Mouse (Mus musculus) brain, embryonic 14.5 days (tissue): Measurements from ENCODE around the gene Gbp9. TPM values are rescaled to one million over a fixed set of nuclear protein-coding genes. Genes with fewer than 3 reads are reported as not detected.
"Not testable (repeated sequence)": the region's sequence is repeated elsewhere in the genome, so short reads cannot be mapped to it uniquely, and the experiment has no call there.

ENCODE experiments used
- DNase-seq: peaks from one replicate; pipeline ENCODE4 v3.0.0-alpha.2; 2011; ENCODE audit warnings: low read depth
- CTCF ChIP-seq: fragments of 200-500 bp; IDR thresholded peaks from 2 replicates; pipeline ENCODE4 v1.5.1; 2012; ENCODE audit warnings: inconsistent platforms, mild to moderate bottlenecking, moderate library complexity, borderline replicate concordance; ENCODE audit not compliant: insufficient read depth, insufficient read length; ENCODE audit errors: extremely low read depth
- POLR2A ChIP-seq: fragments of 200-500 bp; IDR thresholded peaks from 2 replicates; pipeline ENCODE4 v1.6.1; 2012; ENCODE audit warnings: mild to moderate bottlenecking, inconsistent platforms, borderline replicate concordance; ENCODE audit not compliant: poor library complexity, insufficient read depth, insufficient read length, severe bottlenecking; ENCODE audit errors: extremely low read depth
- polyA plus RNA-seq: library from polyadenylated mRNA; depleted of rRNA; stranded (reverse); fragments of >200 nt; gene quantifications from 2 replicates; pipeline ENCODE4 v1.2.3, GENCODE M21; 2012; rRNA removed

Gene Gbp9
- polyA plus RNA-seq = 0.79 and 1.5 TPM in 2 replicates

DNA sequence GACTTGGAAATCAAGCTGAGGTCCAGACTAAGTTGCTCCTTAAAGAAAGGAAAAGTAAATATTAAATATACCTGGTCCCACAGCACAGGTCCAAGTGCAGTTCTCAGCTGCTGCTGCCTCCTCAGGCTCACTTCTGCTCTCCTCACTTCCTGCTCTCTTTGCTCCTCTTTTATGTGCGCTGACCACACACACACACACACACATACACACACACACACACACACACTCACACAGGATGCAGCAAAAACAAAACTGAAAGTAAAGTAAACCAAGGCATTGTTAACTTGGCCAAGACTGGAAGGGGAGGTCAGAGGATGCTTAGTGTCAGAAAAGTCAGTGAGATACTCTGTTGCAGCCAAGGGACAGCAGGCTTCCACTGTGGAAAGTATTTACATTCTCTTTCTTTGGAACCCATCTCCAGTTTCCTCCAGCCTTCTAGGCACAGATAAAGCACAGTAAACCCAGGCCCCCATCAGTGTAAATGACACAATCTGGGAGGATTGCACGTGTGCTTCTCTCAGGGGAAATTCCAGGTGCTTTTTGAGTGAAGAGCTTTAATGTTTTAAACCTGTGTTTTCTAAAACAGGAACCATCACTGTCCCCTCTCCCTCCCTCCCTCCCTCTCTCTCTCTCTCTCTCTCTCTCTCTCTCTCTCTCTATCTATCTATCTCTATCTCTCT is at the start of gene Gbp9, which contains the start of the genes Gbp8 and Gbp4:
Gbp9 (minus strand) TSS at position 131 of the 680 bp plus-strand sequence.
Gbp8 (minus strand) TSS at position 132 of the 680 bp plus-strand sequence.
Gbp4 (minus strand) TSS at position 178 of the 680 bp plus-strand sequence.
- peak; percentile 0 for DNase-seq

DNA sequence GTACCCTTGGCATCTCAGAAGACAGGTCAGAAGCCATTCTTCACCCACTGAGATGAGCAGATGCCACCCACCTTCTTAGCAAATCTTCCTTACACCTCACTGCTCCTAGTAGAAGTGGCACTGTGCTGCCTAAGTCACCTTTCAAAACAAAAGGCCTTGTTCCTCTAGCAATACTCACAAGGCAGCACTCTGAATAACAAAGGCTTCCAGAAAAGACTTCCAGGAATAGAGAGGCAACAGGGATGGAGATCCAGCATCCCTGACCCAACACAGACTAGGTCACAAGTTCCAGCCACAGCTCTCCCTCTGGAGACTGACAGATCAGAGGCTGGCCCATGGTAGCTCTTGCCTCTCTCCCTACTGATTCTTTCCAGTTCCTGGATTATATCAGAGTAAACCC is 42.1 kb upstream of the Gbp9 start:
- DNase-seq = no peak
- no peak for TF ChIP-seq CTCF
- no peak for TF ChIP-seq POLR2A

- DNase-seq = no peak
- TF ChIP-seq CTCF = no peak
- TF ChIP-seq POLR2A = no peak
These were observed 17.2 kb upstream of the Gbp9 start for GRCm38 (mm10) chr5:105156582-105156981.

- TF ChIP-seq CTCF (no peak), POLR2A (no peak)
- no peak for DNase-seq
These were observed 14.7 kb upstream of the Gbp9 start for GRCm38 (mm10) chr5:105154049-105154448.

- not testable (repeated sequence) for DNase-seq
These were observed 8.7 kb upstream of the Gbp9 start for GRCm38 (mm10) chr5:105148062-105148461.

GRCm38 (mm10) chr5:105146447-105146846 is 7.1 kb upstream of the Gbp9 start:
- no peak for TF ChIP-seq CTCF
- TF ChIP-seq POLR2A = no peak
- no peak for DNase-seq

- DNase-seq = not testable (repeated sequence)
These were observed 6.4 kb upstream of the Gbp9 start for GRCm38 (mm10) chr5:105145731-105146130.

GRCm38 (mm10) chr5:105140089-105140810 is 911 bp upstream of the Gbp9 start:
- DNase-seq = not testable (repeated sequence)

GRCm38 (mm10) chr5:105138906-105139305 is 433 bp downstream of the Gbp9 start:
- no peak for DNase-seq
- no peak for TF ChIP-seq CTCF
- no peak for TF ChIP-seq POLR2A

GRCm38 (mm10) chr5:105136706-105137304 is 2.5 kb downstream of the Gbp9 start:
- DNase-seq = peak; percentile 8

DNA sequence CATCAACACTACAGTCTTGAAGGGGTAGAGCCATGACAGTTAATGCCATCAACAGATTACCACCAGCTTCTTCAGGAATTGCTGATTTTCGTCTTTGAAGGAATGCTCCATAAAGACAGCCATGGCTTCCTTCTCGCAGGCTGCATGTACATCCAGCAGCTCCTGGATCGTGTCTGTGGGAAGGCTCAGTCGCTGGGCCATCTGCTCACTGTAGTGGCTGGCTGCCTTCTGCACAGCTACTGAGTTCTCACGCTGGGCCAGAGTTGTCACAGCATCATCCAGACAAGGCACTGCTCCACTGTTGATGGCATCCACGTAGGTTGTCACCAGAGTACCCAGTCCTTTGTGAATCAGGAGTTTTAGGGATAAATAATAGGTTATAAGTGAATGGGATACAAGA is 17.6 kb downstream of the Gbp9 start:
- DNase-seq = not testable (repeated sequence)

DNA sequence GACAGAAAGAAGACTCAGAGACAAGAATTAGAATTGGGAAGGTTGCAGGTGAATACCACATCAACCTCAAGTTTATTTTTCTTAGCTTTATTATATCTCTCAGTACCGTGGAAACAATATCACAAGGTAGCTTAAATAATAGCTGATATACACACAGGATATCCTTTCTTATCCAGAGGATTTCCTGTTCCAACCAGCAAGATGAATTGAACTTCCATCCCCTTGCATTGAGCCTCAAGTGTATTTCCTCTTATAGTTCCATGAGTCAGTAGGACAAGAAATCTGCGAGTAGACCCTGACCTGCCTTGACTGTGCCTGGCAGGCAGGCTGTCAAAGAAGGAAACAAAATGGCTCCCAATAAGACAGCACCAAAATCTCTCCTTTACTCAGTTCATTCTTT is 23.6 kb downstream of the Gbp9 start:
- no peak for TF ChIP-seq POLR2A
- TF ChIP-seq CTCF = no peak
- no peak for DNase-seq

GRCm38 (mm10) chr5:105114696-105115095 is 24.6 kb downstream of the Gbp9 start:
- TF ChIP-seq POLR2A (no peak), CTCF (no peak)
- DNase-seq = no peak
